Mouse (Mus musculus) liver, adult (tissue): Measurements from ENCODE around the gene Neto2.

Source experiments
- GATA4 ChIP-seq: IDR thresholded peaks from 2 replicates; pipeline ENCODE4 v1.6.1; 2014; ENCODE audit warnings: mild to moderate bottlenecking, low read length; ENCODE audit not compliant: insufficient replicate concordance

Gene Neto2

GRCm38 (mm10) chr8:85700751-85701351 lies at the start of gene Neto2:
Neto2 (minus strand) TSS chr8:85700924.
- no peak for TF ChIP-seq GATA4

DNA sequence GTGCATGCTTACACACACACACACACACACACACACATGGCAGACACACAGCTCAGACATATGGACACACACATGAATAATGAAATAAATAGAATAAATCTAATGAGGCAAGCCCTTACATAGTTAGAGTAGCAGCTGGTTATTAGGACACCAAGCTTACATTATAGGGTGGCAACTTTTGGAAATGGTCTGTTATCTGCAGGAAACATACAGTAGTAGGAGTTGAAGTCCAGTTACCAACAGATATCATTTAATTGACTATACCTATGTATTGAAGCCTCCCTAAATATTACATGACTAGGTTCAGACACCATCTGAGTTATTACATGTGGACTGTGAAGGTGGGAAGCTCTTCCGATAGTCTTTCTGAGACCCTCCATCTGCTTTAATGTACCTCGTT lies 44.3 kb upstream of the Neto2 start:
- no peak for TF ChIP-seq GATA4

DNA sequence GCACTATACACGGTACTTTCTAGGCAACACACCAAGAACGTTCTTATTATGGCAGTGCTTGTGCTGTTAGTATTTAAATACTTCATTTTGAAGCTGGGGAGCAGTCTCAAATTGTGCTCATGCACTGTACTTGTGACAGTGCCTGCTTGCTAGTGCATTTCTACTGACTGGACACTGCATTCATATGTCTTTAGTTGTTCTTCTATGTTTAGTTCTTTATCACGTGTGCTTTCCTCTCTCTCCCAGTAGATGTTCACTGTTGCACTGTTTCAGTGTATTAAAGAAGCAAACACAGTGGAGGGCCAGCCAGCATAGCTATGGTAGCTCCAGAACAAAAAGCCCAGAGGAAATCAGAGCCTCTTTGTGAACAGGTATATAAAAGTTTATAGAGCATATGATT lies 29.8 kb upstream of the Neto2 start:
- no peak for TF ChIP-seq GATA4

DNA sequence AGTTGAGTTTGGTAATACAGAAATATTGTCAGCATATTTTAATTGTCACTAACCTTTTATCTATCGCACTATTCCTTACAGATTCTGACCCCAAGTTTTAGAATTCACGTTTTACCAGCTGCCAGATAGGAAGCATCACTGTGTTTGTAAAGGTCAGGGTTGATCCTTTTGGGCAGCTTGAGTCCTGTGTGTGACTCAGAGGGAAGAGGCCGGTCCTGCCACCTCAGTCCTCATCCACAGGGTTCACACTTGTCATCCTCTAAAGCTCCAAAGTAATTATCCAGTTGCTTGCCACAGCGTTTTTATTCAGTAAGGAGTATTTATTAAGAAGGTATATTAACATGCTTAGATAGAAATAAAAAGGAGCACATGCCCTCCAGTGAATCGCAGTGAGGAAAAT lies 16.5 kb upstream of the Neto2 start:
- no peak for TF ChIP-seq GATA4

DNA sequence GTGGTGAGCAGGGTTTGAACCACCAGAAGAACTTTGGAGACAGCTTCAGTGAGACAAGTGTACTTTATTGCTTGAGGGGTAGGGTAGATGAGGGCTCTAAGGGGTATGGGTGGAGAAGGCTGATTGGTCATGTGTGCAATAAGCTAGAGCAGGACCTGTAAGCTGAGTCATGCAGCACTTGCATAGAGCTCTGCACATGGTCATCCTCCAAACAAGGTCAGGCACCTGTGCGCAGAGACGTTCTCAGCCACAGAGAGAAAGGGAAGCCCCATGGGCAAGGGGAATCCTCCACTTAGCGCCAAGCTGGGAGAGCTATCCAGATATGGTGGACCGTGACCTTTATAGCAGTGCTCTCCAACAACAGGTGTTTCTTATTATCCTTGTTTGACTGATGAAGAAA lies 16.0 kb upstream of the Neto2 start:
- TF ChIP-seq GATA4: no peak

DNA sequence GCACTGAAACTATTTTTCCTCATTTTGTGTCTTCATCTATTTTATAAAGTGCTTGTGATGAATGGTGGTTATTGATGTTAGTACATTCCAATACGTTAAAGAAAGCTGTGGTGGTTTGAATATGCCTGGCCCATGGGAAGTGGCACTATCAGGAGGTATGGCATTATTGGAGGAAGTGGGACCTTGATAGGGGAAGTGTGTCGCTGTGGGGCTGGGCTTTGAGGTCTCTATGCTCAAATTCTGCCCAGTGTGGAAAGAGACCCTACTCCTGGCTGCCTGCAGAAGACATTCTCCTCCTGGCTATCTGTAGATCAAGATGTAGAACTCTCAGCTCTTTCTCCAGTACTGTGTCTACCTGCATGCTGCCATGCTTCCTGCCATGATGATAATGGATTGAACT lies 6.3 kb upstream of the Neto2 start:
- TF ChIP-seq GATA4: no peak

DNA sequence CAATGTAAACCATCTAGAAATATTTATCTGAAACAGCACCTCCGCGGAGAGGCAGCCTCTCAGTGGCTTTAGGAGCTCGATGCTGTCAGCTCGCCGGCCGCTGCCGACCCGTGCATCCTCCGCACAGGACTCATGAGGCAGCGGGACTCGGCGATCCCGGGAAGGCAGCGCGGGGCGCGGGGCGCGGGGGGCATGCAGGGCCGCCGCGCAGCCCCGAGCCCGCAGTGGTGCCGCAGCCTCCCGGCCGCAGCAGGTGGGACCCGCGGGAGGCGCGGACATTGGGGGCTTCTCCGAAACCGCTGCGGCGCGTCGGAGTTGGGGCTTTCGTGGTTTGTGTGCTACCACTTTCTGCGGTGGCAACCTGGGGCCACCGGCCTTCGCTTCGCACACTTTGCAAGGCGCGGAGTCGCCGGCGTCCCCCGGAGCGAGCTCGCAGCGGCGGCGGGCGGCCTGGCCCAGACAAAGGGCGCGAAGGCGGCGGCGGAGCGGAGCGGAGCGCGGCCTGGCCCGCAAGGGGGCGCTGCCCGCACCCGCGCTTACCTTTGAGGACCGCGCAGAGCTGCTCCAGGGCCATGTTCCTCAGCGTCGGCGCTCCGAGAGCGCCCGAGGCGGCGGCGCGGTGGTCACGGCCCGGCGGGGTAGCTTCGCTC lies 498 bp downstream of the Neto2 start:
- TF ChIP-seq GATA4: no peak

- no peak for TF ChIP-seq GATA4
Observed at GRCm38 (mm10) chr8:85699051-85699450, 1.7 kb downstream of the Neto2 start.

- no peak for TF ChIP-seq GATA4
Observed at GRCm38 (mm10) chr8:85665146-85665545, 35.6 kb downstream of the Neto2 start.

GRCm38 (mm10) chr8:85661995-85662394 lies 38.7 kb downstream of the Neto2 start:
- TF ChIP-seq GATA4: no peak

DNA sequence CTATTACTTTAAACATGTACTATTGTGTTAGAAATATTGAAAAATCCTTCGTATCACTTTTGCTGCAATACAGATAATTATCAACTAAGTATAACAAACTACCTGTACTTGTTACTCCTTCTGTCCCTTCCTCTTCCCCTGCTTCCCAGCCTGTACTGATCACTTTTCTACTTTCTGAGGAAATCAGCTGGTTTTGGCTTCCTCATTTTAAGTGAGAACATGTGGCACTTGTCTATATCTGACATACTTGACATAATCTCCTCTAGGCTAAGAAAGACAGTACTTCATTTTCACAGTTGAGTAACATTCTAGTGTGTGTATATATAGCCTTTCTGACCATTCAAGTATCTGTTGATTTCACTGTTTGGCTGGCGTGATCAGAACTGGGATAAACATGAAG lies 49.5 kb downstream of the Neto2 start:
- no peak for TF ChIP-seq GATA4

DNA sequence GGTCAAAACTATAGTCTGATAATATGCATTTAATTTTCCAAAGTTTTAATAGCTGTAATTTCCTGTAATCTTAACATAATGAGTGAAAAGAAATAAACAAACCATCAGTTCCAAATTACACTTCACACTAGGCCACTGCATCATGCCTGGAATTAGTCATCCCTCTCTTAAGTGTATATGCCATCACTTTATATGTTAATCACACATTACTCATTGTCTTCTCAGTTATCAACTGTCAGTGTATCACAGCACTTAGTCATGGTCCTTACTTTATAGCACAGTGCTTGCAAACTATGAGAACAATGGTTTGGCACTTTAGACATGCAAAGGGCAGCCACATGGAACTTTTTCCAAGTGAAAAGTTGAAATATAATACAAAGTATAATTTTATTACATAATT lies 52.2 kb downstream of the Neto2 start:
- TF ChIP-seq GATA4: no peak

GRCm38 (mm10) chr8:85644921-85645665 lies 55.6 kb downstream of the Neto2 start:
- no peak for TF ChIP-seq GATA4

DNA sequence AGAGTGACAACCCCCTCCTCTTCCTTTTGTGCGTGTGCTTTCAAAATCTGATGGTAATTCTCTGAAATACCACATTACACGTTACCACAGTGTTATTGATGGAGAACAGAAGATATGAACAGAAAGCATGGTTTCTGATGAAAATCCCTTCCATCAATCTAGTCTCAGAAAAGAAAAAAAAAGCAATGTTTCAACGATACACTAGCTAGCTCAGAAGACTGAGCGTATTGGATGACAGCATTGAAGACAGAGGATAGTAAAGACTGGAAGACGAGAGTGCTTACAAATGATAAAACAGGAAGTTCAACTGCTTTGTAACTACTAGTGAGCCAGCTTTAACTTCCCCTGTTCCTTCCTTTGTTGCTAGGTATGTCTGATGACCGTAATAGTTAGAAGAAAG lies 76.3 kb downstream of the Neto2 start:
- TF ChIP-seq GATA4: no peak

- TF ChIP-seq GATA4: no peak
Observed at GRCm38 (mm10) chr8:85623246-85623645, 77.5 kb downstream of the Neto2 start.

- no peak for TF ChIP-seq GATA4
Observed at GRCm38 (mm10) chr8:85618789-85619188, 81.9 kb downstream of the Neto2 start.

DNA sequence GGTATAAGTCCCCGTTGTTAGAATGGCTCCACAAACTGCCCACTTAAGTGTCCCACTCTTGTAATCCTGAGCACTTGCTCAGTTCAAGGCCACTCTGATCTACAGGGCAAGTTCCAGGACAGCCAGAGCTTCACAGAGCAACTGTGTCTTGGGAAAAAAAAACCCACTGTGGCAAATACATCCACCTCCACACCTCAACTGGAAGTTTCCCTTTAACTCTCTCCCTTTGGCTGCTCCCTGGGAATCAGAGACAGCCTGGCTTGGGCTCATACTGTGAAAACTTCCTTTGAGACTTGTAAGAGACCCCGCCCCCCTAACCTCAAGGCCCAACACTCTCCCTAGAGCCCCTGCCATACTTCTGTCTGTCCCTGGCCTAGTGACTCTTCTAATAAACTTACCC lies 91.9 kb downstream of the Neto2 start:
- no peak for TF ChIP-seq GATA4

DNA sequence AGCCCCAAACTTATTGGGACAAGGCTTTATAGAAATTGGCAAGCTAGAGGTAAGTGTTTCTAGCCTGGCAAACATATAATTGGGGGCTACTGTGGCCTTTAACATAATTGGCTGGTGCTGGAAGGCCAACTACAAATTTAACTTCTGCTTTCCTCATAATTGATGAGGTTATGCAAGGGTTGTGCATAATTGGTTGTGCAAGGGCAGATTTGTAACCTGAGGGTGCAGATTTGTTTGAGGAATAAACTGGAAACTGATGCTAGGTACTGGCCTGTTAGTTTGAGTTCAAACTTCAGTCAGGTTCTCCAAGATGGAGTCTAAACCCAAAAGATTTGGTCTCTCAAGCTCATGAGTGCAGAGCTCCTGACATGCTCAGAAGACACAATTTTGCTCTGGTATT lies 92.9 kb downstream of the Neto2 start:
- TF ChIP-seq GATA4: no peak
